Mouse (Mus musculus) testis, postnatal 10 days (tissue): ENCODE data around the gene Galr2.
"Not testable (repeated sequence)": the region's sequence is repeated elsewhere in the genome, so short reads cannot be mapped to it uniquely, and the experiment has no call there.

Experiments
- DNase-seq: peaks from one replicate; pipeline ENCODE4 v3.0.0; 2021; ENCODE audit warnings: low spot score

Galr2 gene

DNA sequence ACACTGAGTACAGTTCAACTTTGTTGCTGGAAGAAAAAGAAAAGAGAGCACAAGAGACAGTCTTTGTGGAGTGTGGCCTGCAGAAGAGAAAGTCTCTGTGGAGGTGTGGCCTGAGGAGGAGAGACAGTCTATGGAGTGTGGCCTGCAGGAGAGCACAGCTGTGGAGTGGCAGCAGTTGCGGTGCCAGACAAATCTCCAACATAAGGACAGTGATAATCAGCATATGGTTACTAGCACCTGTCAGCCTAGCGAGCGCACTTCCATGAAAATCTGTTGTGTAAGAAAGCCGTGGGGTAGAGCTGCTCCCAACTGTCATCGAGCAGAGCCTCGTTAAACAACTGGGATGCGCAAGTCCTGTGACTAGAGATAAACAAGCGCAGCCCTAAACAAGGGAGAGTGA, 11.2 kb upstream of the Galr2 start:
- no peak for DNase-seq

- no peak for DNase-seq
Observed at GRCm38 (mm10) chr11:116272589-116273468, 7.9 kb upstream of the Galr2 start.

- no peak for DNase-seq
Observed at GRCm38 (mm10) chr11:116273469-116274044, 7.2 kb upstream of the Galr2 start.

GRCm38 (mm10) chr11:116274045-116274666, 6.6 kb upstream of the Galr2 start, which contains the start of gene Srp68:
Gene Srp68 (minus strand): TSS chr11:116274217.
- peak; percentile 94 for DNase-seq

- DNase-seq: not testable (repeated sequence)
Observed at GRCm38 (mm10) chr11:116277184-116277583, 3.6 kb upstream of the Galr2 start.

GRCm38 (mm10) chr11:116281671-116282070, 932 bp downstream of the Galr2 start:
- no peak for DNase-seq

DNA sequence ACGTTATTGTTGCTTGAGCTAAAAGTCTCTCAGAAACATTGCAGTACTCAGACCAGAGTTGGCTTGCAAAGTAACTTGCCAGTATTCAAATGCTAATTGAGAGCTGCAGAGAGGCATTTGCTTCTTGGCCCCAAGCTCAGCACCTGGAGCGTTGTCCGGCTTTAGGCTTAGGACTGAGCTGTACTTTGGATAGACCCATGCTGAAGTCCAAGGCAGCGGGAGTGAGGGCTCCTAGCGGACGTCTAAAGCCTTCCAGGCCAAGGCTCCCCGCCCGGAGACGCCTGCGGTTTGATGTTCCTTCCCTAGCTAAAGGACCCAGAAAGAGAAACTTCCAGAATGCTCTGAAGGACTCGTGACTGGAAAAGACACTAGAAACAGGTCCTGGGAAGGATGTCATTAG, 1.4 kb downstream of the Galr2 start:
- no peak for DNase-seq

- no peak for DNase-seq
Observed at GRCm38 (mm10) chr11:116282912-116283521, 2.3 kb downstream of the Galr2 start.

DNA sequence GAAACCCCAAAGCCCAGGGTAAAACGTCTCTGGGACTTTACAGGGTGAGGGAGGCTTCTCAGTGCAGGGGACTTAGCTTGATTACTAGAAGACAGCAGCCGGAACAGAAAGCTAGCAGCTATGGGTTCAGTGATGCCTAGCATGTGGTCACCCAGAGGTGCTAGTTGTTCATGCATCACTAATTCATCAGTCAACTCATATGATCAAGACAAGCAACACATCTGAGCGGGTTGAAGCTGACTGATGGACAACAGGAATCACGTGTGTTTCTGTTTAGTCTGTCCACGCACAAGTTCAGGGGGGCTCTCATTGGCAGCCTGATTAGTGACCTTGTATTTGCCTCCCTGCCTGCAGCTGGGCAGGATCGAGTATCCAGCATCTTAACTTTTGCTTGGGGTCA, 3.2 kb downstream of the Galr2 start:
- no peak for DNase-seq

- no peak for DNase-seq
Observed at GRCm38 (mm10) chr11:116285770-116286191, 5.0 kb downstream of the Galr2 start.

DNA sequence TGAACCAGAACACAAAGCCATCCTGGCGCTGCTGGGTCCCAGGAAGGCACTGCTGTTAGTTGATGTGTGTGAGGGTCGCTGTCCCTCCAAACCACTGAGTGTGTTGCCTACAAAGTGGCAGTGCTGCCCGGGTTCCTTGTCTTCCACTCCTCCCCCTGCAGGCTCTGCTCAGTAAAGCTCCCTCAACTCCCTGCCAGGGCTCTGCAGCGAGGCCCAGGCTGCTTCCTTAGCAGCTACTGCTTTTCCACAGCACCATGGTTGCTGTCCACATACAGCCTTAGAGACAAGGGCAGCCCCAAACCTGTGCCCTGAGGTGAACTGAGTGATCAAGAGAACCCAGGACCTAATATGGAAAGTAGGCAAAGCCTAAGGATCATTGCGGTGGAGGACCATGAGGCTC, 6.6 kb downstream of the Galr2 start:
- no peak for DNase-seq

DNA sequence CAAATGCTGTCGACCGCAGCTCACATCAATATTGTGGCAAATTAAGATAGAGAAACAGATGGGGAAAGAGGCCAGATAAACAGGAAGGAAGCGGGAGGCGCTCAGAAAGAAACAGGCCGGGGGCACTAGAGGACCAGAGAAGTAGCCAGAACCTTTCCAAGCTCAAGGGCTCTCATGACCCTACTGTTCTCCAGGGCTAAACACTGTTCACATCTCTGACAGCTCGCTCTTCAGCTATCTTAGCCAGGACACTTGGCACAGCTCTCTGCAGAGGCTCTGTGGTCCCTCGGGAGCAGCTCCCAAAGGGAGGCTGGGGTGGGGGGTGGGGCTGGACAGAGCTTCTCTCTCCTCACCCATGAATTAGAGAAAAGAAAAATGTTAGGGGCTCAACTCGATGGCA, 9.8 kb downstream of the Galr2 start:
- DNase-seq: no peak

GRCm38 (mm10) chr11:116292401-116292800, 11.7 kb downstream of the Galr2 start:
- DNase-seq: no peak

DNA sequence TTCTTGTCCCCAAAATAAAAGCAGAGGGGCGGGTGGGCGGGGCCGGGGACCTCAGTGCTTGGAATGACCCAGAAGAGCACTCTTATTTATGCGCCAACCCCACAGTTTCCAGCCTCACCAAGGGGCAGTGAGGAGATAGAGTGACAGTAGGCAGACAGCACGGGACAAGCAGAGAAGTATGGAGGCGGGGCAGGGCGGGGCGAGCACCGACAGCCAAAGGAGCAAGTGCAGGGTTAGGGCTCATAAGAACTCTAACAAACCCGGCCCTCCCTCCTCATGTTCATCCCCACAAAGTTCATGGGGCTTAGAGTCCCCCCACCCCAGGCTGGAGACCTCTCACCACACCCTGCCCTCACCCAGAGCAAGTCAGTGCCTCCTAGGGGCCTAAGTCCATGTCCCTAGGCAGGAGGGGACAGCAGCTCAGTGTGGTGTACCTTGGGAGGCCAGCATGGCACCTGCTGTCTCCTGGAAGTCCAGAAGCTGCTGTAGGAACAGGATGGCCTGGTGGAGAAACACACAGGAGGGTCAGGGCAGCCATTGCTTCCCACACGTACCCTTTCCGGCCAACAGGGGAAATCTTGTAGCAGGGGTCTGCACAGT, 12.9 kb downstream of the Galr2 start:
- DNase-seq: no peak

- DNase-seq: peak; percentile 74
Observed at GRCm38 (mm10) chr11:116294319-116294718, 13.6 kb downstream of the Galr2 start.

DNA sequence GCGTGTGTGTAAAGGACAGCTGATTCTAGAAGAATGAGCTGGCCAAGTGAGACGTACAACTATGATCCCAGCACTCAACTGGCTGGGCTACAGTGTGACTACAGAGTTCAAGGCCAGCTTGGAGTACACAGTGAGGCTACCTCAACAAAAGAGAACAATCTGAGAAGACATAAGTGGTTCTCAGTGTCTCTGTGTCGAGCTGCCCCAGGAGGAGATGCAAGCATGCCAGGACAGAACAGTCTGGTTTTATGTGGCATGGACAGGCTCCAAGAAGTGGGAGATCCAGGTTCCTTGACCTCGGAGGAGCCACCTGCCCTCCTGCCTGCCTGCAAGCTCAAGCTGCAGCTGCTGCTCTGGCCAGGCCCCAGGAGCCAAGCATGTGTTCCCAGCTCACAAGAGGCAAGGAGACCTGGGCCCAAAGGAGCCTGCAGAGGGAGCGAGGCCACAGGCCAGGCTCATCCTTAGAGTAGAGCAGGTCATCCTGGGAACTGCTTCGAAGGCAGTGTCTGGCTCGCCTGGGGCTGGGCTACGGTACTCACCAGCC, 15.5 kb downstream of the Galr2 start:
- peak; percentile 69 for DNase-seq

DNA sequence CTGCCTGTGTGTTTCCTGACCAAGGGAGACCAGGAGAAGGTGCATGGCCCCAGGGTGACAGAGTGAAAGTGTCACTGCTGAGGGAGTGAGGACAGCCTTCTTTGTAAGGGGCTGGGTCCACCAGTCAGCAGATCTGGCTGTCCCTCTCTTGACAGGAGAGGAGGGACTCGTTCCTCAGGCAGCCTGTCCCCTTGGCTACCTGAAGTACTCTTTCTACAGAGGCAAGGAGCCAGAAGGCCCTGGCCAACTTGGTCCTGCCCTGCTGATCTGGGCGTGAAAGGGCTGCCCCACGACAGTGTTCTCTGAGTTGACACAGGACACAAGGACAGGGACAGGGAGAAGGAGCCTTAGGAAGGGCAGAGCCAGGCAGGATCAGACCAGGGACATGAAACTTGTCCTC, 16.3 kb downstream of the Galr2 start:
- DNase-seq: no peak

DNA sequence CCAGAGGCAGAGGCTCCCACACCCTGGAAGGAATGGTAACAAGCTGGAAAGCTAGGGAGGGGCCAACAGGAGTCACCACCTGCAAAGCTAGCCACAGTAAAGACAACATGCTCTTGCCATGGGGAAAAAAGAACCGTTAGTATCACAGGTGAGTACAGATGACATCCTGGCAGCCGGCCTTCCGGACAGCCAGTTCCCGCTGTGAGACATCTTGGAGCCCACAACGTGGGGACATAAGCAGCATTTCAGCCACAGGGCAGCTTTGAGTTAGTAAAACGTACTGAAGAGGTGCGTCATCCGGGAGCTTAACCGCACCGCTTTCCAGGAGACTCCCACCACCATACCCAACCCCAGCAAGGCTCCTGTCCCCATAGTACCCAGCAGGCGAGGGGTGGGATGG, 17.5 kb downstream of the Galr2 start:
- no peak for DNase-seq

DNA sequence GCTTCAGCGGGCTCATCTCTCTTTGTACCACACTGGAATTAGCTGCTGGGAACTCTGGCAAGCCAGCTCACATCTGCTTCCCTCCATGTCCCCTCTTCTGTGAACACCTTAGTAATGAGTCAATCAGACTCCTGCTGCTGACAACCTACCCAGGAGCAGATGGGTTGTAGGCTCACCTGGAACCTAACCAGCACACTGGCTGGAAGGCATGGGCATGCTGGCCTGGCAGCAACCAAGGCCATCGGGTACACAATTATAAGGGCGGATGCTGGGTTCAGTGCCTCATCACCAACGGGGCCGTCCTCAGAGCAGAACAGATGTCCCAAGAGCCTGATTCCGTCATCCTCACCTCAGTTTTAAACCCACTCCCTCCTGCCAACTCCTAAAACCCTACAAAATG, 17.9 kb downstream of the Galr2 start:
- no peak for DNase-seq

- DNase-seq: no peak
Observed at GRCm38 (mm10) chr11:116305423-116305822, 24.7 kb downstream of the Galr2 start.

- peak; percentile 99 for DNase-seq
Observed at GRCm38 (mm10) chr11:116306126-116306982, 25.6 kb downstream of the Galr2 start.
